Mouse (Mus musculus) ES-E14 (cell line): ENCODE measurements at regions not wholly inside any gene's neighbourhood (a gene's known extent, or its start where the extent isn't known, plus 50 kb on each side); places are given as distances from the start of the nearest gene placed in this dataset.

Experiments
- DNase-seq: peaks from one replicate; pipeline ENCODE4 v3.0.0-alpha.2; 2013; ENCODE audit warnings: low read depth, low spot score
- H3K27ac ChIP-seq: 2 replicates; pipeline ENCODE4 v1.5.1; 2012; ENCODE audit warnings: low read depth, mild to moderate bottlenecking, low read length, moderate library complexity, mixed read lengths; ENCODE audit not compliant: poor library complexity, insufficient read depth, severe bottlenecking
- H3K36me3 ChIP-seq: 2 replicates; pipeline ENCODE4 v1.6.1; 2012; ENCODE audit warnings: mild to moderate bottlenecking, low read length, moderate library complexity, mixed read lengths; ENCODE audit not compliant: control insufficient read depth, poor library complexity, insufficient read depth, severe bottlenecking
- H3K4me1 ChIP-seq, 2 experiments: fragments of 150-350 bp in 1 of 2; sonication (generic) in 1 of 2; 2 replicates each; pipeline ENCODE4 v1.6.1; 2012; ENCODE audit warnings: low read length in 2 of 2, mild to moderate bottlenecking in 1 of 2, mixed read lengths in 1 of 2; ENCODE audit not compliant: control insufficient read depth in 2 of 2, insufficient read depth in 2 of 2, poor library complexity in 1 of 2
- H3K4me3 ChIP-seq, 2 experiments: fragments of 150-350 bp in 1 of 2; sonication (generic) in 1 of 2; 2 replicates each; pipeline ENCODE4 v1.5.1; 2012; ENCODE audit warnings: low read length in 2 of 2, low read depth in 1 of 2, mild to moderate bottlenecking in 1 of 2, mixed read lengths in 1 of 2; ENCODE audit not compliant: insufficient read depth in 1 of 2, poor library complexity in 1 of 2, severe bottlenecking in 1 of 2
- H3K9ac ChIP-seq: 2 replicates; pipeline ENCODE4 v1.6.1; 2012; ENCODE audit warnings: low read depth, mild to moderate bottlenecking, low read length, mixed read lengths; ENCODE audit not compliant: poor library complexity, insufficient read depth, severe bottlenecking
- H3K9me3 ChIP-seq: fragments of 150-350 bp; sonication (generic); 2 replicates; pipeline ENCODE4 v1.6.1; 2012; ENCODE audit warnings: low read depth, mild to moderate bottlenecking, low read length; ENCODE audit not compliant: control insufficient read depth, insufficient read depth
- CHD2 ChIP-seq: IDR thresholded peaks from 2 replicates; pipeline ENCODE4 v1.6.1; 2014; ENCODE audit warnings: mild to moderate bottlenecking, low read depth, low read length, inconsistent platforms
- HCFC1 ChIP-seq: IDR thresholded peaks from 2 replicates; pipeline ENCODE4 v1.6.1; 2012; ENCODE audit warnings: low read length, inconsistent platforms, borderline replicate concordance; ENCODE audit not compliant: insufficient read depth
- MAFK ChIP-seq: IDR thresholded peaks from 2 replicates; pipeline ENCODE4 v1.6.1; 2014; ENCODE audit warnings: mild to moderate bottlenecking, low read depth, low read length, inconsistent platforms; ENCODE audit not compliant: insufficient read depth
- ZC3H11A ChIP-seq: IDR thresholded peaks from 2 replicates; pipeline ENCODE4 v1.6.1; 2012; ENCODE audit warnings: low read depth, mild to moderate bottlenecking, inconsistent platforms, low read length, borderline replicate concordance
- ZNF384 ChIP-seq: IDR thresholded peaks from 2 replicates; pipeline ENCODE4 v1.6.1; 2012; ENCODE audit warnings: low read depth, low read length, inconsistent platforms
- in situ Hi-C, 2 experiments: fragments of 600-800 bp; cut with MboI; formaldehyde crosslinking; loops; one replicate each; pipeline ENCODE4 v1.15.1; 2025; ENCODE audit warnings: low sequenced_read_pairs in 2 of 2, inconsistent platforms in 1 of 2; ENCODE audit not compliant: unreplicated experiment in 2 of 2

GRCm38 (mm10) chr17:67502628-67503027, 129.9 kb downstream of the Lrrc30 start:
- no peak overlapping the region for H3K27ac ChIP-seq
- no peak for DNase-seq
- TF ChIP-seq HCFC1: no peak
- TF ChIP-seq ZNF384: no peak
- no peak for TF ChIP-seq MAFK
- TF ChIP-seq ZC3H11A: no peak
- no peak for TF ChIP-seq CHD2
- H3K9ac ChIP-seq: no peak overlapping the region
- H3K4me1 ChIP-seq: no peaks in the 10 kb centered on the region
- no peak overlapping the region for H3K4me3 ChIP-seq
- no peaks in the 10 kb centered on the region for H3K36me3 ChIP-seq
- in situ Hi-C loops: no loop called here
- H3K9me3 ChIP-seq: no peaks in the 10 kb centered on the region

GRCm38 (mm10) chr17:67499783-67500641, 132.5 kb downstream of the Lrrc30 start:
- DNase-seq: no peak
- Histone ChIP-seq H3K4me1 (no peaks in the 10 kb centered on the region), H3K27ac (no peak overlapping the region), H3K9me3 (no peaks in the 10 kb centered on the region), H3K36me3 (no peaks in the 10 kb centered on the region), H3K9ac (no peak overlapping the region), H3K4me3 (no peak overlapping the region)
- in situ Hi-C loops: no loop called here
- TF ChIP-seq HCFC1: no peak
- no peak for TF ChIP-seq CHD2
- TF ChIP-seq ZC3H11A: no peak
- TF ChIP-seq ZNF384: no peak
- no peak for TF ChIP-seq MAFK

- Histone ChIP-seq H3K27ac (no peak overlapping the region), H3K9me3 (no peaks in the 10 kb centered on the region), H3K4me3 (no peak overlapping the region), H3K4me1 (no peaks in the 10 kb centered on the region), H3K36me3 (no peaks in the 10 kb centered on the region), H3K9ac (no peak overlapping the region)
- DNase-seq: no peak
- in situ Hi-C loops: no loop called here
- TF ChIP-seq HCFC1 (no peak), ZNF384 (no peak), ZC3H11A (no peak), CHD2 (no peak), MAFK (no peak)
Measured at GRCm38 (mm10) chr17:67497380-67497779, 135.1 kb downstream of the Lrrc30 start.

- H3K4me3 ChIP-seq: peak overlapping the region; percentile 4 to 57; a peak in 3 of 4 replicates
- no peak overlapping the region for H3K27ac ChIP-seq
- no peaks in the 10 kb centered on the region for H3K9me3 ChIP-seq
- no peaks in the 10 kb centered on the region for H3K36me3 ChIP-seq
- DNase-seq: no peak
- no peak overlapping the region for H3K9ac ChIP-seq
- no peaks in the 10 kb centered on the region for H3K4me1 ChIP-seq
- in situ Hi-C loops: no loop called here
- no peak for TF ChIP-seq ZNF384
- no peak for TF ChIP-seq CHD2
- no peak for TF ChIP-seq MAFK
- no peak for TF ChIP-seq ZC3H11A
- peak; percentile 68; the same call in 1 of the 2 replicates for TF ChIP-seq HCFC1
Measured at GRCm38 (mm10) chr17:67480463-67480862, 126.2 kb upstream of the Ptprm start.

GRCm38 (mm10) chr17:67473137-67473536, 118.9 kb upstream of the Ptprm start:
- H3K4me1 ChIP-seq: no peaks in the 10 kb centered on the region
- no peak overlapping the region for H3K9ac ChIP-seq
- no peaks in the 10 kb centered on the region for H3K9me3 ChIP-seq
- peak; percentile 42 for DNase-seq
- in situ Hi-C loops: no loop called here
- no peak overlapping the region for H3K27ac ChIP-seq
- TF ChIP-seq ZNF384 (no peak), ZC3H11A (peak; percentile 19; the same call in 1 of the 2 replicates)
- no peaks in the 10 kb centered on the region for H3K36me3 ChIP-seq
- H3K4me3 ChIP-seq: no peak overlapping the region
